Mouse (Mus musculus): ENCODE results near the gene Ccdc34. TPM values are rescaled to one million over a fixed set of nuclear protein-coding genes. Genes with fewer than 3 reads are reported as not detected.

Gene Ccdc34
- polyA plus RNA-seq, 1 experiment = 4.2 TPM

GRCm38 (mm10) chr2:109974807-109975206, 42.8 kb upstream of the Ccdc34 start:
- WGBS = 90% methylated on average over 7 of the region's 7 CpGs
- TF ChIP-seq POLR2A (IDR thresholded peaks at IDR 0.05; ENCODE audit: low read depth, low read length) (no peak), CTCF (conservative IDR thresholded peaks at IDR 0.05; ENCODE audit: insufficient read depth, insufficient read length, low read depth, low read length) (no peak)
- Histone ChIP-seq H3K4me1 (ENCODE audit: control insufficient read depth, insufficient read depth, low read length) (peaks cover 34% of the 10 kb centered on the region), H3K36me3 (ENCODE audit: control insufficient read depth, insufficient read depth, low read length) (peaks cover 2% of the 10 kb centered on the region; the same call in 1 of the 2 replicates), H3K4me3 (ENCODE audit: insufficient read depth, low read depth, low read length) (no peak overlapping the region), H3K27ac (ENCODE audit: insufficient read depth, low read depth, low read length) (no peak overlapping the region), H3K27me3 (replicated peaks; ENCODE audit: control insufficient read depth, insufficient read depth, low read length) (no peaks in the 10 kb centered on the region)
- DNase-seq = no peak

GRCm38 (mm10) chr2:109976181-109976580, 41.4 kb upstream of the Ccdc34 start:
- WGBS = 77% methylated on average over 2 of the region's 2 CpGs
- peaks cover 2% of the 10 kb centered on the region; the same call in 1 of the 2 replicates for H3K36me3 ChIP-seq (ENCODE audit: control insufficient read depth, insufficient read depth, low read length)
- no peak for TF ChIP-seq CTCF (conservative IDR thresholded peaks at IDR 0.05; ENCODE audit: insufficient read depth, insufficient read length, low read depth, low read length)
- no peak for TF ChIP-seq POLR2A (IDR thresholded peaks at IDR 0.05; ENCODE audit: low read depth, low read length)
- H3K4me3 ChIP-seq (ENCODE audit: insufficient read depth, low read depth, low read length) = no peak overlapping the region
- DNase-seq = no peak
- no peaks in the 10 kb centered on the region for H3K27me3 ChIP-seq (replicated peaks; ENCODE audit: control insufficient read depth, insufficient read depth, low read length)
- peaks cover 32% of the 10 kb centered on the region for H3K4me1 ChIP-seq (ENCODE audit: control insufficient read depth, insufficient read depth, low read length)
- H3K27ac ChIP-seq (ENCODE audit: insufficient read depth, low read depth, low read length) = no peak overlapping the region

GRCm38 (mm10) chr2:109977322-109977721, 40.3 kb upstream of the Ccdc34 start:
- 58% methylated on average over 6 of the region's 6 CpGs for WGBS
- peak; percentile 69 for DNase-seq
- H3K27ac ChIP-seq (ENCODE audit: insufficient read depth, low read depth, low read length) = no peak overlapping the region; the same call in 1 of the 2 replicates

GRCm38 (mm10) chr2:109979209-109979608, 38.4 kb upstream of the Ccdc34 start:
- Histone ChIP-seq H3K36me3 (ENCODE audit: control insufficient read depth, insufficient read depth, low read length) (peaks cover 2% of the 10 kb centered on the region; the same call in 1 of the 2 replicates), H3K27me3 (replicated peaks; ENCODE audit: control insufficient read depth, insufficient read depth, low read length) (no peaks in the 10 kb centered on the region), H3K4me3 (ENCODE audit: insufficient read depth, low read depth, low read length) (no peak overlapping the region), H3K4me1 (ENCODE audit: control insufficient read depth, insufficient read depth, low read length) (peaks cover 37% of the 10 kb centered on the region), H3K27ac (ENCODE audit: insufficient read depth, low read depth, low read length) (no peak overlapping the region)
- DNase-seq = no peak
- TF ChIP-seq POLR2A (IDR thresholded peaks at IDR 0.05; ENCODE audit: low read depth, low read length) (no peak), CTCF (conservative IDR thresholded peaks at IDR 0.05; ENCODE audit: insufficient read depth, insufficient read length, low read depth, low read length) (no peak)

More at GRCm38 (mm10) chr2:109977322-109977721, 40.3 kb upstream of the Ccdc34 start:
- Histone ChIP-seq H3K36me3 (ENCODE audit: control insufficient read depth, insufficient read depth, low read length) (peaks cover 2% of the 10 kb centered on the region; the same call in 1 of the 2 replicates), H3K4me3 (ENCODE audit: insufficient read depth, low read depth, low read length) (no peak overlapping the region), H3K4me1 (ENCODE audit: control insufficient read depth, insufficient read depth, low read length) (peaks cover 39% of the 10 kb centered on the region), H3K27me3 (replicated peaks; ENCODE audit: control insufficient read depth, insufficient read depth, low read length) (no peaks in the 10 kb centered on the region)
- TF ChIP-seq POLR2A (IDR thresholded peaks at IDR 0.05; ENCODE audit: low read depth, low read length) (no peak), CTCF (conservative IDR thresholded peaks at IDR 0.05; ENCODE audit: insufficient read depth, insufficient read length, low read depth, low read length) (no peak)

- TF ChIP-seq CTCF (conservative IDR thresholded peaks at IDR 0.05; ENCODE audit: insufficient read depth, insufficient read length, low read depth, low read length) (no peak), POLR2A (IDR thresholded peaks at IDR 0.05; ENCODE audit: low read depth, low read length) (no peak)
- H3K27ac ChIP-seq (ENCODE audit: insufficient read depth, low read depth, low read length) = 0 out of 2 replicates have a peak overlapping the region, but pooled peaks have one; percentile 40
- H3K4me3 ChIP-seq (ENCODE audit: insufficient read depth, low read depth, low read length) = no peak overlapping the region
- no peaks in the 10 kb centered on the region for H3K27me3 ChIP-seq (replicated peaks; ENCODE audit: control insufficient read depth, insufficient read depth, low read length)
- H3K36me3 ChIP-seq (ENCODE audit: control insufficient read depth, insufficient read depth, low read length) = no peaks in the 10 kb centered on the region; the same call in 1 of the 2 replicates
- peak; percentile 91 for DNase-seq
- peaks cover 54% of the 10 kb centered on the region for H3K4me1 ChIP-seq (ENCODE audit: control insufficient read depth, insufficient read depth, low read length)
- 34% methylated on average over 6 of the region's 6 CpGs for WGBS
These were observed 34.2 kb upstream of the Ccdc34 start for GRCm38 (mm10) chr2:109983435-109983834.

- H3K4me3 ChIP-seq (ENCODE audit: insufficient read depth, low read depth, low read length) = no peak overlapping the region
- TF ChIP-seq CTCF (conservative IDR thresholded peaks at IDR 0.05; ENCODE audit: insufficient read depth, insufficient read length, low read depth, low read length) (no peak), POLR2A (IDR thresholded peaks at IDR 0.05; ENCODE audit: low read depth, low read length) (no peak)
- peak overlapping the region; percentile 61 for H3K27ac ChIP-seq (ENCODE audit: insufficient read depth, low read depth, low read length)
- peak; percentile 74 for DNase-seq
- 24% methylated on average over 1 of the region's 1 CpGs for WGBS
- no peaks in the 10 kb centered on the region for H3K27me3 ChIP-seq (replicated peaks; ENCODE audit: control insufficient read depth, insufficient read depth, low read length)
- peaks cover 57% of the 10 kb centered on the region for H3K4me1 ChIP-seq (ENCODE audit: control insufficient read depth, insufficient read depth, low read length)
- H3K36me3 ChIP-seq (ENCODE audit: control insufficient read depth, insufficient read depth, low read length) = no peaks in the 10 kb centered on the region
These were observed 32.7 kb upstream of the Ccdc34 start for GRCm38 (mm10) chr2:109984930-109985329.

- no peak overlapping the region for H3K4me3 ChIP-seq (ENCODE audit: insufficient read depth, low read depth, low read length)
These were observed 32.1 kb upstream of the Ccdc34 start for GRCm38 (mm10) chr2:109985560-109985959.

More at GRCm38 (mm10) chr2:109985560-109985959, 32.1 kb upstream of the Ccdc34 start:
- 69% methylated on average over 9 of the region's 9 CpGs for WGBS
- peaks cover 55% of the 10 kb centered on the region for H3K4me1 ChIP-seq (ENCODE audit: control insufficient read depth, insufficient read depth, low read length)
- H3K27me3 ChIP-seq (replicated peaks; ENCODE audit: control insufficient read depth, insufficient read depth, low read length) = no peaks in the 10 kb centered on the region
- peak overlapping the region; percentile 61 for H3K27ac ChIP-seq (ENCODE audit: insufficient read depth, low read depth, low read length)
- TF ChIP-seq CTCF (conservative IDR thresholded peaks at IDR 0.05; ENCODE audit: insufficient read depth, insufficient read length, low read depth, low read length) (no peak), POLR2A (IDR thresholded peaks at IDR 0.05; ENCODE audit: low read depth, low read length) (no peak)
- no peaks in the 10 kb centered on the region for H3K36me3 ChIP-seq (ENCODE audit: control insufficient read depth, insufficient read depth, low read length)
- DNase-seq = no peak
